Mouse (Mus musculus) cerebellum, postnatal 14 days (tissue): ENCODE results near the gene Mb.

ENCODE experiments used
- DNase-seq, 2 experiments: peaks; one replicate each; pipeline ENCODE4 v3.0.0; 2021; ENCODE audit warnings: mixed read lengths in 2 of 2

The Mb gene

DNA sequence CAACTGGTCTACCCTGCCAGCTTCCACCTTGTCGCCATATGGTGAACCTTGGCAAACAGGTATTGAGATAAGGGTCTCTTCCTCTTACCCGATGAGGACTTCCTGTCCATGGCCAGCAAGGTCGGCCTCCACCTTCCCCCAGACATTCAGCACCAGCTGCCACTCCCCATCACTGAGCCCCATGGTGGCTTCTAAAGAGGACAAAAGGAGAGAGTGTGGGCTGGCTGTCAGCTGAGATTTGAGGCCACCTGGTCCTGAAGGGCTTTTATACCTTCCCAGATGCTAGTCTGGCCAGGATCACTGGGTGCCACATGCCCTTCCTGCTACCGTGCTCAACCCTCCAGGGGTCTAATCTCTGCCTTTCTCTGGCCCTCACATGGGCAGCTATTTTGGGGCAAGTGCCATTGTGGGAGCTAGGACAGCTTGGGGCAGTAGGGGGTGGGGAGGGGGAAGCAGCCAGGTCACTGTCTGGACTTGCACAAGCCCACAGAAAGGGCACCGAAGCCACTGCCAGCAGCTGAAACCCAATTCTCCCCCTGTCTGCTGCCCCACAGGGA, 28.0 kb downstream of the Mb start:
- DNase-seq: peak; percentile 65 to 68

DNA sequence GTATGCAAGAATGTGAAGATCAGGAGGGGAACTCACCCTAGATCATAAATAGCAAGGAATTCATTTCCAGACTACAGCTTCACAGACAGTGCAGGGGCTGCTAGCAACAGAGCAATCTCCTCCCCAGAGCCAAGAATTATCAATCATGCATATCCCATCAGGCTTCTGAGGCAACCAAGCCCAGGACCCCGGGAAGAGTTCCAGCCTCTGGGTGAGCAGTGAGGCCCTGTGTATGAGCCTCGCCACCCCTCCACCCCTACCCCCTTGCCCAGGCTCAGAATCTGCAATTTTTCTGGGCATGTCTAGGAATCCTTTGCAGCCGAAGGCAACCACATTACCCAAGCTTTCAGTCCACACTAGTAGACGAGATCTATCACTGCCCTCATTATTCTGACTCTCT, 28.6 kb downstream of the Mb start:
- peak; percentile 33 to 51 for DNase-seq

DNA sequence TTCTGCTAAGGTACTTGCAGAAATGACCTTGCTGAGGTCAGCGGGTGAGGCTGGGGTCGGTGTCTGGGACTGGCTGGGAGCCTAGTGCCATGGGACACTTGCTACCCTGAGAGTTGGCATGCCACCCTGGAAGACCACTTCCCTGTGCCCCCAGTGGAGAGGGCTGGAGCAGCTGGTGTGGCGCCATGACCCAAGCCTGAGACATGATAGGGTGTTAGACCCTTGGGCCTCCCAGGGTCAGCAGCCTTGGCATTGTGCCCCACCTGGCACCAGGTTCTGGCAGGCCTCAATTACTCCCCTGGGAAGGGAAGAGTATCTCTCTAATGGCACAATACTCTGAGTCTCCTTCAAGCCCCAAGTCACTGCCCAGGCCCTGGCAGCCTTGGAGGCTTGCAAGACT, 29.4 kb downstream of the Mb start:
- peak in 1 of 2 experiments; percentile 48 for DNase-seq

DNA sequence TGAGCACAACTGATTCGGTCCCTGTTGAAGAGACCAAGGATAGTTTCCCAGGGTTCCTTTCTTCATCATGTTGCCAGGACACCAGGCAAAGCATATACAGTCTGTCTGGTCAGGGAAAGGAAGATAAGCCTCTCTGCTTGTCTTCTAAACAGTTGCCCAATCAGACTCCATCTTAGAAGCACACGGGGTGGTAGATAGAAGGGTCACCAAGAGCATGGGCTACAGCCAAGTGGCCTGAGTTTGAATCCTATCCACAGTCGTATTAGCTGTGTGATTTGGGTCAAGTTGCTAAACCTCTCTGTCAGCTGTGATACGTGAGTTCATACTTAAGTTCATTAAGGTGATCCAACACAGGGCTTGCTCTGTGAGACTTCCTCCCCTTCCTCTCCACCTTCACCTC, 30.3 kb downstream of the Mb start:
- no peak for DNase-seq

DNA sequence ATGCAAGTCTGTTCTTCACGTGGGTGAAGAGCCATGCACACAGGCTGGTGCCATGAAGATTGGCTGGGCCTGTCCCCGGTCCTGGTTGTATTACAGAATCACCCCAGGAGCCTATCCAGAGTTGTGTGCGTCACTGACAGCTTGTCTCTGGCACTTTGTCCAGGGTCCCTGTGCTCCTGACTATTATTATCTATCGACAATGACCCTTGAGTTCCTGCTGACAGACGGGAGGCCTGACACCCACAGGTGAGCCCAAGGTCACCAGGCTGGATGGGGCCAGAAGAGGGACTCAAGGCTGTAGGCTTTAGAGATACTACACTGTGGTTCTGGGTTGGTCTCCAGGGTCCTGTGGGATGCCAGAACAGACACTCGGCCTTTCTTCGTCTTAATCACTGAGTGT, 30.9 kb downstream of the Mb start:
- no peak for DNase-seq

DNA sequence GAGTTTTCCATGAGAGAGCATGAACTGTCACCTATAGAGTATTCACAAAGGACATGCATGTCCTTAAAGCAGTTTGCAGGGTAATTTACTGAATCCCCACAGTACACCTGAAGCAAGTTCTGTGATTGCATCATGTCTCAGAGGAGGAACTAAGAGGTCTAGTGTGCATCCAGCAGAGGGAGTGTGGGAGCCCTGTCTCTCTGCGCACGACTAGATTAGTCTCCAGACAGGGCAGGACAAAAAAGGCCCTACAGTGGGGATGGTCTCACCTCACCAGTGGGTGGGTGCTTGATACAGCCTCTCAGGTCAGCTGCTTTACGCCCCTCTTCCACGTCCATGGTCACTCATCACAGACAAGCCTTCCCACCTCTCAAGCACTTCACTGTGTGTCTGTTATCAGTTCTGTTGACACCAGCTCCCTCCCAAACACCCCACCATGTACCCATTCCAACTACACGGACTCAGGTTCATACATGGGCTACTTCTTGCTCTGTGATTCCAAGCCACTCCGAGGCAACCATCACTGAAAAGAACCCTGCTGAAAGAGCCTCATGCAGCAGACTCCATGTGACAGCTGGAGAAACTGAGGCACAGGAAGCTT, 31.6 kb downstream of the Mb start:
- peak; percentile 35 to 65 for DNase-seq

DNA sequence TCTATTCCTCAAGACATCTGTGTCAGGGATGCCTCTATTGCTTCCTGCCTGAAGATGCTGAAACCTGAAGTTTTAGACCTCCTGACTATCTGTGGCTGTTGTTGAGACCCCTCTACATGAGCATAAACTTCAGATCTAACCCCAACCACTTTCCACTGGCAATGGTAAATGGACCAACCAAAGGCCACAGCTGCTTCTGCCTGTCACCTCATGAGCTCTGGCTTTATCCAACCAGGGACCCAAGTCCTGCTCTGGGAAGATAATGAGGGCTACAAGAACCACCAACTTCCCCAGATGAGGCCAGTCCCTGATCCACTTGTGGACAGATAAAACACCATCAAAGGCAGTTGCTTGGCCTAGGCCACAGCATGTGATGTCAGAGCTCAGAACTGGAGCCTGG, 32.6 kb downstream of the Mb start:
- DNase-seq: no peak

DNA sequence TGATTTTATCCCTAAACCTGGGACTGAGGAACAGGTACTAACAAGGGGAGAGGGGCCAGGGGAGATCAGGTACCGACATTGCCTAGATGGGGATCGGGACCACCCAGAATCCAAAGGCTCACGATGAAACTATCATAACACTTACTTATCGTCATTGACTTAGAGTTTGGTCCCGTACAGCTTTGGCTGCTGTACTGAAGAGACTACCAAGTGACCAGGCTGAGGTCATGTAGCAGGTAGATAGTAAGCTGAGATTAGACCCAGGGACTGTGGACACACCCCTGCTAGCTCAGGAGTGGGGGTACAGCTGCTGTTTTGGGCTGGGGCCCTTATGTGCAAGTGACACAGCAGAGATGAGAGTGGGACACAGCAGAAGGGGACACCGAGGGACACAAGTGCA, 34.0 kb downstream of the Mb start:
- DNase-seq: no peak

DNA sequence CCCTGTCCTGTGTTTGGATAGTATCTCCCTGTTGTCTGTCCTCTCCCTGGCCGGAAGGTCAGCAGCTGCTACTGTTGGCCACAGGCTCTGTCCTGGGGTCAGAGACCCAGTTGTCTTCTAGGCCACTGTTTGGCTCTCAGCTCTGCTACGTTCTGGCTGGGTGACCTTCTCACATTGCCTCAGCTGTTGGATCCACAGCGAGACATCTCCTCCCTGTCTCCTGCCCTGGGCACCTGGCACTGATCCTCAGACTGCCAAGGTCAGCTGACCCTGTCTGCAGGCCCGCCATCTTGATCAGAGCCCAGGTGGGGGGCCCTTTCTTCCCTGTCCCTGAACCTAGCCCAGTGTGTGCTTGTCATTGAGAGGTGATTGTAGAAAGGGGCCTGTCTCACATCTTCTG, 35.5 kb downstream of the Mb start:
- DNase-seq: no peak

DNA sequence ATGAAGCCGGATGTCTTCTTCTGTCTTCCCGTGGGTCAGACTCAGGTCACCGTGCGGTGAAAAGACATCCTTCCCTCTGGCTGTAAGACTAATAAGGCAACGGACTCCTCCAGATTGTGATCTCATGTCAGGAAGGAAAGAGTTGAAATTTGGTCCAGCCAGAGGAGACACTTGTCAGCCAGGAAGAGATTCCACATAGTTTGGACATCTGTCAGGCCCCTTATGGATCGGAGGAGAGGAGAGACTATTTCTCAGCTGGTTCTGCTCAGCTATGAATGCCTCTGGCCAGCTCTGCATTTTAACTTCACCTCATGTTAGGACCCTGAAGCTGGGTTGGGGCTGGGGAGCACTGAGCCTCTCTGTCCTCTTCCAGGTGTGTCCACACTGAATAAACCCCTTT, 36.0 kb downstream of the Mb start:
- DNase-seq: no peak

DNA sequence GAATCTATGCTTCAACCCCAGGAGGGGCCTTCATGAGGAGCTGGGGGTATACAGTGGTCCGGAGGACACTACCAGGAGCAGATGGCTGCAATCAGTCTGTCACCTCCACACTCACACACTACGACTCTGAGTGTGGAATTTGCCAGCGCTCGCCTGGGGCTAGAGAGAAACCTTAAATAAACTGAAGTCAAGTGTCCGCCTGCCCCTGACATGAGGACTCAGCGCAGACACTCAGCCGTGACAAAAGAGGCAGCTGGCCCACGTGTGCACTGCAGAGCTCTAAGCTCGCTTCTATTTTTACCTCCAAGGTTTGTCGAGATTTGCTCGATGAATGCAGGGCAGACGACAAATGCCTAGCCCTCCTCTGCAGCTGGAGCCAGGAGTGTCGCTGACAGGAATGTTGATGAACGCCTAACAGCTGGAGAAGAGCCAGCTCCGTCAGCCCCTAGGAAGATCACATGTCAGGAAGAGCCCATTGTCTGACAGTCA, 36.7 kb downstream of the Mb start:
- DNase-seq: no peak

DNA sequence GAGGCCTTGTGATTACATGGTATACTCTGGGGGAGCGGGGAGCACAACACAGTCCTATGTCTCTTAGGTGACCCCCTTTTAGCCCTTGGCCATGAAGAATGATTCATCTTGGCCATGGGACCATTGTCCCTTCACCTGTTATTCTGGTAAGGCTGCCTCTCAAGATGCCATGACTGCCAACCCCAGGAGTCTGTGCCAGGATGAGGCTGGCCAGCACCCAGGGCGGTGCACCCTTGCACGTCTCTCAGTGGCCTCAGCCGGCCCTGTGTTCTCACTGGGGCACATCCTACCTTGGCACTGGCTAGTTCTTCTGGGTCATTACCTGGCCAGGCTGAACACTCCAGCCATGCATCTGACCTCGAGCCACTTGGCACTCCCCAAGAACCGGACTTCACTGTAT, 41.6 kb downstream of the Mb start:
- DNase-seq: no peak

DNA sequence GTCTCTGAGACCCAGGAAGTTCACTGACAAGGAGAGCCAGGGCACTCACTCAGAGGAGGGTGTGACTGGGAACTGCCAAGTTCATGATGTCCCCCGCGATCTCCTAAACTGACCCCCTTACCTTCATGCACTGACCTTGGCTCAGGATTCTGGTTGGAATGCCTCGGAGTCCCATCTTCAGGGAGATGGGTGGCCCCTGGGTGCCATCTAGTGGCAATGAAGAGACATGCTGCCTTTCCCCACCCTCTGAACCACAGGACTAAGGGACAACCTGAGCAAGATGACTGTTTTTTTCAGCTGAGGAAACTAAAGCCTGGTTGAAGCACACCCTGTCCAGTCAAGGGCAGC, 46.6 kb downstream of the Mb start:
- peak; percentile 74 to 76 for DNase-seq

DNA sequence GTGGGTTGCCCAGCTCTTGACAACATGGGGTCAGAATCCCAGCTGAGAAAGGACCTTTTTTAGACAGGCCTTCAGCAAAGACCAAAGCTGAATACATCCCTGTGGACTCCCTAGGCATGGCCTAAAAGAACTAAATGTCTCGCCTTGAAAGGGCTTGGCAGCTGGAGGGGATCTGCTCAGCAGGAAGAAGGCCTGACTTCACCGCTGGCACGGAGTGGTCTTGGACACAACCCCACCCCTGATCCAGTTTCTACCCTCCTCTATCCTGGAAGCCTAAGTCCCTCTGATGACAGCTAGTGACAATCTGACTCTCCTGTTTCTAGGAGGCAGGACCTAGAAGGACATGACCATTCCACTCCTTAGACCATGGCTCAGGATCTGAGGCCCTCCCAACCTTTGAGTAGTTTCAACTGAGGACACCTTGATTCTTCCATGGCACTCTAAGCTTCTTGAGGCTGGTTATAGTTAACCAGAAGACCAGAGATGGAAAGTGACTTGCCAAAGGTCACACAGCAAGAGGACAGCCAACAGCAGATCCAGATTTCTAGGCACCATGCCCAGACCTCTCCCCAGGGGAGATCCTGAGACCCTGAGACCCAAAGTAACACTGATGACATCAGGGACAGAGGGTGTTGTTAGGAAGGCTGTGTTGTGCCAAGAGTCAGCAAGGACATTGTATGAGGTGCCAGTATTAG, 47.1 kb downstream of the Mb start:
- peak; percentile 25 to 53 for DNase-seq

DNA sequence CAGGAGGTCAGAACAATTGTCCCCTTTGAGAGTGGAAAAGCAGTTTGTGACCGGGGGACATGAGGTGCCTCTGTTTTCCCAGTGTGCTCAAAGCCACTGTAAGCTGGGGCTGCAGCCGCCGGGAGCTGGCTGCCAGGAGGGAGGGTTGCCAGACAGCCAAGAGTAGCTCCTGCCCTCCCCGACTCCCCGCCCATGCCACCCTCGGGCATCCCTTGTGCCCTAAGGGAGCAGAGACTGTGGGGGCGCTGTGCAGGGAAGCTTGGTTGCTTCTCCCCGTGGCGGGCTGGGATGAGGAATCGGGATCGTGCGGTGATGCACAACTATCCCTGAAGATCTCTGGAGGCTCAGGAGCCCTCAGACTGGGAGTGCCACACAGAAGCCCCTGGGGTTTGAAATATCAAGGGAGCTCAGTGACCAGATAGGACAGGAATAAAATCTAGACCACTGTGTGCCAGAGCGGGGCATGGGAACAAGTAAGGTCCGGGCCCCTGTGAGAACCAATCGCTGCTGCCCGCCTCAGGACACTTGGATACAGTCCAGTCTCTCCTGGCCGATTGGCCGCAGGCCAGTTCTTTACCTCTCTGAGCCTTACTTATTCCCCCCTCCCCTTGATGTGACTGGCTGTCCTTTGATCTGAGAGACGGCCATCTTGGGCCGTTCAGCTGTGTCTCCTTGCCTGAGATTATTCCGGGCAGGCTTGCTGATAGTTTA, 51.4 kb downstream of the Mb start:
- peak; percentile 26 to 40 for DNase-seq

DNA sequence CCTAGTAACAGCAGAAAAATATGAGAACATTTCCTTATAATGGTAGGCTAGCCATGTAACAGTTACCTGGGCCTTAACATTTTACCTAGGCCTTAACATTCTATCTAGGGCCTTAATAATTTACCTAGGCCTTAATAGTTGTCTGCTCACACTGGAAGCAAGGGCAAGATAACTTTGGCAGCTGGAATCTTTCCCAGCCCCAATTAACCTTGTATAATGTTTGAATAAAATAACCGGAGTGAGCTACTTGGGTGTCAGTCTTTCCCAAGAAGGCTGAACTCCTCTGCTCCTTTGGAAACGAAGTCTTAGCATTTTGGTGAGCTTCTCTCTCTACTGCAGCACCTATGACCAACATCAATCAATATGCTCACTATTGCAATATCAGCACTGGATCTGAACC, 52.4 kb downstream of the Mb start:
- no peak for DNase-seq

DNA sequence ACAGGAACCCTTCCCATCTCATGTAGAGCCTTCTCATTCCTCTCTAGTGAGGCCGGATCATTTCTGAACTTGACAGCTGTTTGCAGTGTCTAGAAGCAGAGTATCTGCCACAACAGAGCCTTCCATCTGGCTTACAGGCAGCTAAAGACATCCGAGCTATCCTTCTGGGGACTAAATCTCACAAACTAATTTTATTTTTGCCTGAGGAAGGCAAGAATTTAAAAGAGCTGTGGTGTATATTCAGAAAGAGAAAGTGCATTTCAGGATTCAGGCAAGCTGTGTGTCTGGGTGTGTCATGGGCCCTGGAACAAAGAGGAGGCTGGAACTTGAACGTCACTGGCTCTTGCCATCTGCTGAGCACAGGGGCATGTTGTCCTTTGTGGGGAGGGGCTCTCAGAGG, 56.1 kb downstream of the Mb start:
- no peak for DNase-seq

DNA sequence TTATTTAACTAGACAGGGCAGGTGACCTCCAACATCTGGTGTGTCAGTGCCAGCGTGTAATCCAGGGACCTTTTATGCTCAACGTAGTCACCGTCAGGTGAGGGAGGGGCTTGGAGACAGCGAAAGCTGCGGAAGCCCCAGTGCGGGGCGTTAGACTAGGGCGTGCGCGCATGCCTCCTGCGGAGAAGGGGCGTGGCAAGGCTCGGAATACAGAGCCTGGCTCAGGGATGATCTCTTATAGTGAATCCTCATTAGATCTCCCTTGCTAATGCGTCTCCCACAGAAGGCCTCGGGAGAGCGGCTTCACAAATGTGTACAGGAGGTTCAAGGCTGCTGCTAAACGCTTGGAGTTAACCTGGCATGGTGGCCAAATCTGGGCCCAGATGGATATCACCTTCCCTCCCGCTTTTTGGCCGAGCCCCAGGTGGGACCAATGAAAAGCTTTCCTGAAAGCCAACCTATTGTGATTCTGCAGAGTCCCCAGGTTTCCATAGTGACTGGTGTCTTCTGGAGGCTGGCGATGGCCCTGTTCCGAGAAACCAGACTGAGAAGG, 62.9 kb downstream of the Mb start:
- DNase-seq: peak; percentile 45 to 62

DNA sequence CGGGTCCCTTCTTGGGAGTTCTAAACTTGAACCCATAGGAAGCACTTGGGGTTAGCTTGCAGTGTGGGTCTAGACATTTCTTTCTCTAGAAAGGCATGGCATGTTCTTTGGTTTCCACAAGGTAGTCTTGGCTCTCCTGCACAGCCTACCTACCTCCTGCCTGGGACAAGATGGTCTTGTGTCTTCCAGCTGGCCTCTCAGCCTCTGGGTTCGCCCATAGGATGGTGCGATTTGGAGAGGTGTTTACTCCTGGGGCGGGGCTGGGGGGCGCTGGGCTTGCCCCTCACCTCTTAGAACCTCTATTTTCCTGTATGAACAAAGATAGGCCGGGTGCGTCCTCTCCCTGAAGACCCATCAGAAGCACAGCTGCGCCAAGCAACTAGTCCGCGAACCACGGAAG, 63.3 kb downstream of the Mb start:
- DNase-seq: no peak

DNA sequence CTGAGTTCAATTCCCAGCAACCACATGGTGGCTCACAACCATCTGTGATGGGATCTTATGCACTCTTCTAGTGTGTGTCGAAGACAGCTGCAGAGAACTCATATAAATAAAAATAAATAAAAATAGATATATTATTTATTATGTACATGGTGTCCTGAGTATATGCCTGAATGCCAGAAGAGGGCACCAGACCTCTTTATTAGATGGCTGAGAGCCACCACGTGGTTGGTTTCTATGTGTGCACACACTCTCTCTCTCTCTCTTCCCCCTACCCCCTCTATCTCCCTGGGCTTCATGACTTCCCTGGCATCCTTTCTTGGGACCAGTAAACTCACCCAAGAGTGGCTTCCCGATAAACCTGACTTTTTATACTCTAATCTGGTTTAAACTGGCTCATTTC, 67.7 kb downstream of the Mb start:
- DNase-seq: peak; percentile 42 to 45

DNA sequence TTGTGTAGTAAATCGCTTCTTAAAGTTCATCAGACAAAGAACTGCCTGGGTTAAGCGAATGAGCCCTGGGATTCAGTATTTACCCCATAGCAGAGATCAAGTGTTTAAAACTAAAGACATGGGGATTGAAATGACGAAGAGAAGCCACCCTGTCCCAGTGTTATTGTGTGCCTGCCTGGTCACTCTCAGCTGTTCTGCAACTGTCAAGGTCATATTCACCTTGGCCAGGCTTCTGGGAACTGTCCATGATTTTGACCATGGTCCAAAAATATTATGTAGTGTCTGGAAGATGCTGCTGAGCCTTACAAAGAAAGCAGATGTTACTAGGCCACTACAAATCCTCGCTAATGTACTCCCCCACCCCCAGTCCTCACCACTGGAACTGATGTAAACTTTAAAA, 70.7 kb downstream of the Mb start:
- no peak for DNase-seq

DNA sequence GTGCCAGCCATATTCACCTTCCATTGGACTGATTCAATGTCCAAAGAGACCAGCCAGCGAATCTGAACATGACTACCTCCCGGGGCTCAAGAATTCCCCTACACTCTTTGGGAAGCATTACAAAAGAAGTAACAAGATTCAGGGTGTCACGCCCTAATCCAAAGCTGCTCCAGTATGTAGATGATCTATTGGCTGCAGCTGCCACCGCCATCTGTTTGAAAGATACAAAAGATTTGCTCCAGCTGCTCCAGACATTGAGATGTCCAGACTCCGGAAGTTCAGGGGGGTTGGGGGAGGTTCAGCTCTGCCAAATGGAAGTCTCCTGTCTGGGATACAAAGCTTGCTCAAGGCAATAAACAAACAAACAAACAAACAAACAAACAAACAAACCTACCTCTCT, 73.9 kb downstream of the Mb start:
- no peak for DNase-seq

DNA sequence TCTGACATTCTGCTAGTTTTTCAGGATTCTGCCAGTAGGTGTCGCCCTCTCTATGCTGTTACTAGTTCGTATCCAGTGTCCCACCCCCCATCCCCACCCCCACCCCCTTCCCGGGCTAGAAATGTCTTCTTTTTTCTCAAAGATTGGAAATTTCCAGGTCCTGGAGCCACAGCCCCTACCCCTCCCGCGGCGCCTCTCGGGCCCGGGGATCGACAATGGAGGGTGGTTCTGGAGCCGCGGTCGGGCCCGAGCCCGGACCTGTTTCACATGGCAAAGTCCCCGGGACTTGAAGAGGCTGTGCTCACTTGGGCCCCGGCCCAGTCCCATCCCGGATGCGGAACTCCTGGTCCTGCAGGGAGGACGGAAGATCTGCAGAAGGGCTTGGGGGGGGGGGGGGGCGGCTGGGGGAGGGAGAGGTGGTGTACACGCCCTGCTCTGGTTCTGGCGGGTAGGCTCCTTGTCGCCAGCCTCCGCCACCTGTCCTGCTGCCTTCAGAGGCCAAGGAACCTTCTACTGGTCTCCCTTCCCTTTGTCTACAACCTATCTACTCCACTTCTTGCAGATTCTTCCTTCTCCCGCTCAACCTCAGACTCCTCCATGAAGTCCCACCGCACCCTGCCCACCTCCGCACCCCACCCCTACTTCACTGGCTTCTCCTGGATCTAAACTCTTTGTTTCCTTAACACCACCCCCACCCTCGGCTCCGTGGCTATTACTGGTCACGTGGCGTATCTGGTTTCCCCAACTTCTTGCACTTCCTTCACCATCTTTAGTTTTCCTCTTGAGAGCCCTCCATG, 76.4 kb downstream of the Mb start:
- peak; percentile 90 to 95 for DNase-seq
